Mouse (Mus musculus): ENCODE results near the gene Fbxo6. TPM values are rescaled to one million over a fixed set of nuclear protein-coding genes. Genes with fewer than 3 reads are reported as not detected.
"Not testable (repeated sequence)": the region's sequence is repeated elsewhere in the genome, so short reads cannot be mapped to it uniquely, and the experiment has no call there.

Gene Fbxo6
- total RNA-seq, 4 experiments from 2014 or later, result 36.1 to 44.0 (median 39.6) TPM

GRCm38 (mm10) chr4:148128241-148128640 lies 23.7 kb downstream of the Fbxo6 start:
- DNase-seq (ENCODE audit: low spot score), result no peak

- no peak for DNase-seq (ENCODE audit: low spot score)
Observed at GRCm38 (mm10) chr4:148122694-148123066, 29.3 kb downstream of the Fbxo6 start.

- no peak for DNase-seq (ENCODE audit: low spot score)
Observed at GRCm38 (mm10) chr4:148121982-148122693, 29.8 kb downstream of the Fbxo6 start.

GRCm38 (mm10) chr4:148121362-148121761 lies 30.6 kb downstream of the Fbxo6 start:
- DNase-seq (ENCODE audit: low spot score), result no peak

- no peak for DNase-seq (ENCODE audit: low spot score)
Observed at GRCm38 (mm10) chr4:148120555-148120954, 31.4 kb downstream of the Fbxo6 start.

DNA sequence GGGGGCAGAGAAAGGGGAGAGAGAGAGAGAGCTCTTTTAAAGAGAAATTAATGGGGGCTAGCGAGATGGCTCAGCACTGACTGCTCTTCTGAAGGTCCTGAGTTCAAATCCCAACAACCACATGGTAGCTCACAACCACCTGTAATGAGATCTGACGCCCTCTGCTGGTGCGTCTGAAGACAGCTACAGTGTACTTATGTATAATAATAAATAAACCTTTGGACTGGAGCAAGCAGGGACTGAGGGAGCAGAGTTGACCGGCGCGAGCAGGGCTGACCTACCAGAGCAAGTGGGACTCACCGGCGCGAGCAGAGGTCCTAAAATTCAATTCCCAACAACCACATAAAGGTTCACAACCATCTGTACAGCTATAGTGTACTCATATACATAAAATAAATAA lies 32.4 kb downstream of the Fbxo6 start:
- not testable (repeated sequence) for DNase-seq (ENCODE audit: low spot score)

DNA sequence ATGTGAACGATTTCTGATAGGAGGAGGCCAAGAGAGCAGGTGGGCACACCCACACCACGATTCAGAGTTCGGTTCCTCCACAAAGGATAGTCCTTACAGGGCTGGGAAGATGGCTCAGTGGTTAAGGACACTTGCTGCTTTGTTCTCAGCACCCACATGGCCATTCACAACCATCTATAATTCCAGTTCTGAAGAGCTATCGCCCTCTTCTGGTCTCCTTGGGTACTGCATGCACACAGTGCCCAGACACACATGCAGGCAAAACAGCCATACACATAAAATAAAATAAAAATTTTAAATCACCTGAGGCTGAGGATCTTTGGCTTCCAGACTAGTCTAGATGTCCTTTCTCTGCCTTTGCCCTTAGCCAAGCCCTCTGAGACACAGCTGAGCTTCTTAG lies 34.5 kb downstream of the Fbxo6 start:
- no peak for DNase-seq (ENCODE audit: low spot score)

- no peak for DNase-seq (ENCODE audit: low spot score)
Observed at GRCm38 (mm10) chr4:148116657-148117056, 35.3 kb downstream of the Fbxo6 start.

DNA sequence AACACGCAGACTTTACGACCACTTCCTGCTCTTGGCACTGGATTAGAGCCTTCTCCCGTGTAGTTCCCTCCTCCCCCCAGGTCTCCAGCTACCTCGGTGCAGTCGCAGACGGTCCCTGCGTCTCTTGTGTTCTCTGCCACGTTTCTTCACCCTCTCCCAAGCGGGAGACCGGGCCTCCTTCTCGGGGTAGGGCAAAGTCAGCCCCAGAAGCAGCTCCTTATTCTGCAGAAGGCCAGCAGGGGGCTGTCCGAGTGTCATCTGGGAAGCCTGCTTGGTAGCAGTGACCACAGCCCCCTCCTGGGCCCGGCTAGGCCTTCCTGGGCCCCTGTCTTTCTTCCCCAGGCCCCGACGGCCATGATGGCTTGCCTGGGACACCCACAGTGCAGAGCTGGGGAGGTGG lies 36.5 kb downstream of the Fbxo6 start:
- DNase-seq (ENCODE audit: low spot score), result no peak

DNA sequence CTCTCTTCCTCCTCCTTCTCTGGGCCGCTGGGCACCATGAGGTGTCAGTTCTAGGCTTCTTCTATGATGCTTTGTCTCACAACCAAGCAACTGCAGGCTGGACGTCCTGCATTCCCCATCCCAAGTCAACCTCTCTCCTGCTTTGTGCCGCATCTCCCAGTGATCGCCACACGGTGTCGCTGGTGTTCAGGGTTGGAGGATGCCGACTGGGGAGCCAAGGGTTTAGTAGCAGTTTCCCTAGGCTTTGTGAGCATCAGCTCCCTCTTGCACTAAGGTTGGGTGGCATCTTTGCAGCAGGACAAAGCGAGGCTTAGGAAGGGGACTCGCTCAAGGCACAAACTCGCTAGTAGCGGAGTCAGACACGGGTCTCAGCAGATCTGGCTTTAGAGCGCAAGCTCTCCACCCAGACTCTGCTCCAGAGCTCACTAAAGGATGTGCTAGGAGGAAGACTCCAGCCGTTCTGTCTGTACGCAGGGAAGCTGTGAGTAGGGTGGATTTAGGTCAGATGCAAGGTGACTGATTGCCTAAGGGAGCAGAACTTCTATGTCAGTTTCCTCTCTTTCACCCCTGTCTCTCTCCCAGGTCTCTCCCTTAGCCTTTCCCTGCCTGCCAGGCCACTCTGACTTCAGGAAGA lies 37.1 kb downstream of the Fbxo6 start:
- DNase-seq (ENCODE audit: low spot score), result peak; percentile 86

DNA sequence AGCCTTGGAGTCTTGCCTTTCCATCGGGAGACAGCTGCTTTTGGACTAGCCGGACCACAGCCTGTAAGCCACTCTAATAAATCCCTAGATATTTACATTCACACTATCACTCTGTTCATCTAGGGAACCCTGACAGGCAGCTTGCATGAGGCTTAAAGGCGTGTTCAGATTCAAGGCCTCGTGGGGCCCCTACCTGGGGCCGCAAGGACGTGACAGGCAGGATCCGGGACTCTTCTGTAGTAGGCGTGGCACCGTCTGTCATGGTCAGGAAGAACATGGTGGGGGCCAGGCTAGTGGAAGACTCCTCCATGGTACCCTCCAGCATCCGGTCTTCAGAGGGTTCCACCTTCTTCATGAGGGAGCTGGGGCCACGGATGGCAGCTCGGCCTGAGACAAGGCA lies 39.4 kb downstream of the Fbxo6 start:
- no peak for DNase-seq (ENCODE audit: low spot score)

DNA sequence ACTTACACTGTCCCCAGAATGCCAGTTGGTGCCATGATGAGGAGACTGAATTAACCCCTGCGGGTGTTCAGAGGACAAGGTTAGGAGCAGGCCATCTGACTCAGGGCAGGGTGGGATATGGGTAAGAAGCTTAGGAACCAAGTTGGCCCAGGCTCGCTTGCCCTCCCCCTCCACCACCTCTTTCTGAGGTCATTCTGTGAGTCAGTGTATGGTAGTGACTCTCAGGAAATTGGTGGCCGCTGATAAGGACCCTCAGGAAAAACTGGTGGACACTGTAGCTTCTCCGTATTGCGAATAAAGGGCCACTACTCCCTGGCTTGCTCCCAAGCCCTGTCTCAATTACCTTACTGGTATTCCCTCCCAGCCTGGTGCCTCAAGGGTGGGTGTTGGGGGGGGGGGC lies 42.7 kb downstream of the Fbxo6 start:
- DNase-seq (ENCODE audit: low spot score), result no peak

DNA sequence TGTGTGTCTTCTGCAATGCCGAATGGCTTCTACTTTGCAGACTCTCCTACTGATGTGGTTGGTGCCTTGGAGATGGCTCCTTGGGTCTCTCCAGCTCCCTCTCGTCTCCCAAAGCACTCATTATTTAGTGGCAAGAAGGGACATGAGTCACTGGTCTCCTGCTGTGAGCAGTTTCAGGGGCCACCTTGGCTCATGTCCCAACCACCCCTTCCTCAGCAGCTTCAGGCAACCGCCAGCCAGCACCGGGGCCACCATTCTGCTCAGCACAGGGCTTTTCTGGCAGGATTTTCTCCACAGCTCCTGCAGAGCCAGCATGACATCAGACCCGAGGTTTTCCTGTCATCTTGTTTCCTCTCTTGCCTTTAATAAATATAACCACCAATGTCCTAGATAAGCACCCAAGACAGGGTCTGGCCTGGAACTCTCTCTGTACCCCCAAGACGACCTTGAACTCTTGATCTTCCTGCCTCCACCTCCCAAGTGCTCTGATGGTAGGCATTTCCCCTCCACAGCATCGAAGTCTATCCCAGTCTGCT lies 43.3 kb downstream of the Fbxo6 start:
- no peak for DNase-seq (ENCODE audit: low spot score)

- no peak for DNase-seq (ENCODE audit: low spot score)
Observed at GRCm38 (mm10) chr4:148107621-148108291, 44.2 kb downstream of the Fbxo6 start.

DNA sequence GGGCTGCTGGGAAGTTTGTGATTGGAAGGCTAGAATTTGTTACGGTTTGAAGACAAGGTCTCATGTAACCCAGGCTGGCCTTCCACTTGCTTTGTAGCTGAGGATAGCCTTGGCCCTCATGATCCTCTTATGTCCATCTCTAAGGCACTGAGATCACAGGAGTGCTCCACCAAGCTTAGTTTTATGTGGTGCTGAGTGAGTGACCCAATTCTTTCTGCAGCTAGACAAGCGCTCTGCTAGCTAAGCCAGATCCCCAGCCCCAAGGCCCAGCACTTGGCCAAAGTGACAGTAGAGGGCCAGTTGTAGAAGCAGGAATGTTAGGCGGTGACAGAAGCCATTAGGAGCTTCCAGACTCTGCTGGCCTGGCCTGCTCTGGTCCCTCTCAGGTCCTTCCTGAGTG lies 47.8 kb downstream of the Fbxo6 start:
- DNase-seq (ENCODE audit: low spot score), result no peak

DNA sequence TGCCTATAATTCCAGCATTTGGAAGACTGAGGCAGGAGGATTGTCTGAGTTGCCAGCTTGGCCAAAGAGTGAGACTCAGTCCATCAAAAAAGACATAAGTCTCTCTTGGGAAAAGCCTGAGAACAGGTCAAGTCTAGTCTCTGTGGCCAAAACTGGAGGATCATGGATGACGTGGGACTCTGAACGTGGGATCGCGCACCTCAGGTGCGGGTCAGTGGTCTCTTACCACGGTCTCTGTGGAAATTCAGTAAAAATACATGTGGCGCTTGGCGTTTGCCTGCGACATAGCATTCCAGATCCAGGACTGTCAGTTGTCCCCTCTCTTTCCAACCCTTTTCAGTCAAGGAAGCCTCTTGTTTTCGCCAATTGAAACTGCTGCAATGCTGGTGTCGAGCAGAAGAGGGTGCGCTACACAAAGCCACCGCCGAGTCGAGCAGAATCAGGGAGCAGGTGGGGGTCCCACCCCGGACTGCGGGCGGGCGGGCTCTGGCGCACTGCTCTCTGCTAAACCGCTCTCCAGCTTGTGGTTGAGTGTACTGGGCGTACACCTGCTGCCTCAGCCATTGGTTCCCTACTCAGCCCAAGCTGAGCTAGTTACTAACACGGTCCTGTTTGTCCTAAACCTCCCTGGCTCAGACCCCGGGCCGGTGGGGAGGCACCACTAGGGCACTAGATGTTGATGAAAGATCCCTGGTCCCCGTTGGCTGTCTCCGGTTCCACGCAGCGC lies 50.0 kb downstream of the Fbxo6 start:
- no peak for DNase-seq (ENCODE audit: low spot score)

DNA sequence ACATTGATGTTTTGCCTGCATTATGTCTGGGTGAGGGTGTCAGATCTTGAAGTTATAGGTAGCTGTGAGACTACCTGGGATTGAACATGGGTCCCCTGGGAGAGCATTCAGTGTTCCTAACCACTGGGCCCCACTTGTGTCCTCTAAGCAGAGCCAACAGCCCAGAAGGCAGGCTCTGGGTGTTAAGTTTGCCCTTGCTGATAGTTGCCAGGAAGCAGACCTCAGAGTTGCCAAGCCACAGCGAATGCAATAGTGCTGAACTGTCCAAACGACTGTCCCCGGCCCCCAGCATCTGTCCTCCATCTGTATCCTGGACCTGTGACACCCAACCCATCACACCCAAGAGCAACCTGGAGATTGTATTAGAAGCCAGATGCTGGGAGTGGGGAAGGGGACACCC lies 53.3 kb downstream of the Fbxo6 start:
- DNase-seq (ENCODE audit: low spot score), result no peak

- DNase-seq (ENCODE audit: low spot score), result no peak
Observed at GRCm38 (mm10) chr4:148097936-148098335, 54.0 kb downstream of the Fbxo6 start.
